Mouse (Mus musculus) C2C12 (cell line): ENCODE data around the gene Ccdc151.

Source experiments
- CEBPB ChIP-seq: IDR thresholded peaks from one replicate; pipeline ENCODE4 v1.6.1; 2011; ENCODE audit warnings: low read depth, mild to moderate bottlenecking, control low read depth, moderate library complexity
- CTCF ChIP-seq: IDR thresholded peaks from one replicate; pipeline ENCODE4 v1.5.1; 2011; ENCODE audit not compliant: control insufficient read depth, insufficient read depth, insufficient read length

GRCm38 (mm10) chr9:21943638-21944037 lies 58.8 kb downstream of the Ccdc151 start:
- no peak for TF ChIP-seq CTCF
- TF ChIP-seq CEBPB, result no peak
